In genomic region chr10:102999584-102999983, GRCm38 (mm10) we compare ENCODE assay signal across 21 mouse cellular contexts. TPM values are rescaled to one million over a fixed set of nuclear protein-coding genes. Genes with fewer than 3 reads are reported as not detected.
A peak's percentile ranks its signal among the peaks of the same experiment; 100 is the strongest.
DNase-seq lines count a peak whose midpoint lies in the region; ATAC-seq and TF ChIP-seq lines count a peak whose summit lies in the region.
"Had no signal": no experiment of that assay in that cellular context is flagged by ENCODE, and none has a peak within 500 bp of the region (broad histone marks: within the 10 kb centered on the region; RNA-seq: fewer than 3 reads in every experiment).

No protein-coding gene starts in this region.

- no peak overlapping the region for H3K4me3 ChIP-seq in heart, postnatal 0 days (ENCODE audit: low read depth, low read length)
- H3K4me3 ChIP-seq in heart, embryonic 12.5 days: no peak overlapping the region
- no peak overlapping the region for H3K4me3 ChIP-seq in lung, embryonic 14.5 days (ENCODE audit: low read depth, low read length)
- H3K4me3 ChIP-seq in stomach, postnatal 0 days (ENCODE audit: low read depth, low read length): no peak overlapping the region
- H3K4me3 ChIP-seq: embryonic facial prominence, embryonic 10.5 days; forebrain, embryonic 13.5 days had no signal

- CTCF ChIA-PET in Patski (lab: Charles Lee): interaction anchor here (0.8 to 1.6 kb wide), 4 partner anchors 9 to 21 kb away, joined by 3 to 4 read pairs (median 3); no protein-coding TSS in a partner anchor

- in situ Hi-C loops in Patski (cut with MboI; ENCODE audit: low pct_unique_long_range_greater_than_20kb): no loop called here

- TF ChIP-seq CTCF in heart, postnatal 0 days (IDR thresholded peaks at IDR 0.05; ENCODE audit: low read depth): peak; percentile 10
- peak; percentile 25; the same call in 1 of the 2 replicates for TF ChIP-seq CTCF in lung, embryonic 14.5 days (IDR thresholded peaks at IDR 0.05; ENCODE audit: low read depth)
- TF ChIP-seq CTCF in Patski (IDR thresholded peaks at IDR 0.05): peak; percentile 12
- peak; percentile 22 for TF ChIP-seq CTCF in stomach, postnatal 0 days (IDR thresholded peaks at IDR 0.05; ENCODE audit: low read depth)

- ATAC-seq in heart, postnatal 0 days (ENCODE audit: insufficient read depth, low read depth): no peak
- no peak for ATAC-seq in heart, embryonic 12.5 days (ENCODE audit: insufficient number of reproducible peaks, low FRiP score)
- ATAC-seq in lung, embryonic 14.5 days (ENCODE audit: insufficient read depth): no peak
- no peak for ATAC-seq in Patski
- ATAC-seq in stomach, postnatal 0 days (ENCODE audit: low FRiP score, low TSS enrichment): no peak
- ATAC-seq: forebrain, embryonic 13.5 days; intestine, embryonic 16.5 days had no signal

- H3K4me2 ChIP-seq in heart, postnatal 0 days (ENCODE audit: low read depth, low read length): no peak overlapping the region
- H3K4me2 ChIP-seq in heart, embryonic 12.5 days: no peak overlapping the region
- H3K4me2 ChIP-seq in lung, embryonic 14.5 days: no peak overlapping the region
- H3K4me2 ChIP-seq in stomach, postnatal 0 days (replicated peaks; ENCODE audit: low read depth): no peak overlapping the region
- H3K4me2 ChIP-seq: forebrain, embryonic 13.5 days; hindbrain, embryonic 14.5 days had no signal

- no peak for DNase-seq in heart, postnatal 0 days (ENCODE audit: low spot score)
- DNase-seq in lung, embryonic 14.5 days: peak; percentile 7
- DNase-seq in lung, adult 18-20 months: no peak
- no peak for DNase-seq in Patski (ENCODE audit: low read depth, low spot score)
- no peak for DNase-seq in stomach, postnatal 0 days (ENCODE audit: low spot score)
- DNase-seq in right cerebral cortex, adult 18-20 months: no peak
- DNase-seq: adrenal gland, adult 8-10 months; adrenal gland, postnatal 36 days; B cell, adult 2 months; cerebellum, adult 2 months; cerebellum, postnatal 10 days; gastrocnemius, postnatal 14 days; heart, postnatal 14 days had no signal

- no peak overlapping the region for H3K27ac ChIP-seq in heart, postnatal 0 days (ENCODE audit: low read depth)
- no peak overlapping the region for H3K27ac ChIP-seq in heart, embryonic 12.5 days (ENCODE audit: poor library complexity, severe bottlenecking)
- no peak overlapping the region for H3K27ac ChIP-seq in lung, embryonic 14.5 days (ENCODE audit: low read depth)
- H3K27ac ChIP-seq in stomach, postnatal 0 days (replicated peaks): no peak overlapping the region
- H3K27ac ChIP-seq: embryonic facial prominence, embryonic 10.5 days; forebrain, embryonic 13.5 days; hindbrain, embryonic 14.5 days had no signal

- H3K9ac ChIP-seq in heart, postnatal 0 days (replicated peaks; ENCODE audit: low read depth, low read length): no peak overlapping the region
- no peak overlapping the region for H3K9ac ChIP-seq in heart, embryonic 12.5 days
- H3K9ac ChIP-seq in lung, embryonic 14.5 days: no peak overlapping the region
- H3K9ac ChIP-seq in stomach, postnatal 0 days (ENCODE audit: low read length): no peak overlapping the region
- H3K9ac ChIP-seq: forebrain, embryonic 13.5 days; hindbrain, embryonic 14.5 days had no signal

- no peaks in the 10 kb centered on the region for H3K4me1 ChIP-seq in heart, postnatal 0 days (ENCODE audit: control insufficient read depth, insufficient read depth)
- no peaks in the 10 kb centered on the region for H3K4me1 ChIP-seq in heart, embryonic 12.5 days (replicated peaks)
- no peaks in the 10 kb centered on the region for H3K4me1 ChIP-seq in lung, embryonic 14.5 days (ENCODE audit: insufficient read depth)
- H3K4me1 ChIP-seq in stomach, postnatal 0 days (replicated peaks; ENCODE audit: control insufficient read depth, insufficient read depth): no peaks in the 10 kb centered on the region
- H3K4me1 ChIP-seq: embryonic facial prominence, embryonic 10.5 days; forebrain, embryonic 13.5 days had no signal

- H3K9me3 ChIP-seq in heart, postnatal 0 days (replicated peaks; ENCODE audit: control insufficient read depth, low read length): no peaks in the 10 kb centered on the region
- no peaks in the 10 kb centered on the region for H3K9me3 ChIP-seq in heart, embryonic 12.5 days (replicated peaks)
- H3K9me3 ChIP-seq in lung, embryonic 14.5 days (ENCODE audit: low read depth, low read length): no peaks in the 10 kb centered on the region
- H3K9me3 ChIP-seq in stomach, postnatal 0 days (ENCODE audit: control insufficient read depth, low read length): no peaks in the 10 kb centered on the region
- H3K9me3 ChIP-seq: embryonic facial prominence, embryonic 10.5 days; forebrain, embryonic 13.5 days had no signal

- no peak for TF ChIP-seq EP300 in heart, postnatal 0 days (IDR thresholded peaks at IDR 0.05; ENCODE audit: low read depth)
- TF ChIP-seq EP300 in stomach, postnatal 0 days (optimal IDR thresholded peaks at IDR 0.05): no peak

- POLR2A ChIA-PET in Patski (lab: Charles Lee): no interaction called here

- no peaks in the 10 kb centered on the region for H3K36me3 ChIP-seq in heart, postnatal 0 days (replicated peaks; ENCODE audit: control insufficient read depth, insufficient read depth, low read length)
- no peaks in the 10 kb centered on the region for H3K36me3 ChIP-seq in heart, embryonic 12.5 days
- H3K36me3 ChIP-seq in lung, embryonic 14.5 days (ENCODE audit: insufficient read depth): no peaks in the 10 kb centered on the region
- H3K36me3 ChIP-seq in stomach, postnatal 0 days (ENCODE audit: control insufficient read depth, insufficient read depth, low read length): no peaks in the 10 kb centered on the region
- H3K36me3 ChIP-seq: embryonic facial prominence, embryonic 10.5 days had no signal

- H3K27me3 ChIP-seq in heart, postnatal 0 days (ENCODE audit: control insufficient read depth, insufficient read depth, low read length): no peaks in the 10 kb centered on the region
- H3K27me3 ChIP-seq in heart, embryonic 12.5 days (replicated peaks): no peaks in the 10 kb centered on the region
- no peaks in the 10 kb centered on the region for H3K27me3 ChIP-seq in lung, embryonic 14.5 days (ENCODE audit: insufficient read depth, low read length)
- peaks cover 15% of the 10 kb centered on the region for H3K27me3 ChIP-seq in Patski
- no peaks in the 10 kb centered on the region for H3K27me3 ChIP-seq in stomach, postnatal 0 days (ENCODE audit: control insufficient read depth, insufficient read depth, low read length)
- H3K27me3 ChIP-seq: forebrain, embryonic 13.5 days had no signal

RNA-seq across cellular contexts. Expression of gene Alx1, which starts 30.4 kb away (rescaled TPM):
- total RNA-seq in heart, postnatal 0 days (2014; rRNA removed; ENCODE audit: low replicate concordance): not detected in 2 replicates
- 0.08 TPM in 1 of 2 replicates, not detected in the other for polyA plus RNA-seq in heart, postnatal 0 days (2015; fragmentation: Nextera tagmentation; extraction: Ambion mirVana)
- polyA plus RNA-seq in heart, embryonic 12.5 days (2016; fragmentation: Nextera tagmentation; extraction: Ambion mirVana): 0.46 and 1.1 TPM in 2 replicates
- 0.08 and 0.20 TPM in 2 replicates for polyA plus RNA-seq in lung, embryonic 14.5 days (2014; fragmentation: Nextera tagmentation; extraction: Ambion mirVana)
- not detected for polyA plus RNA-seq in Patski (2021)
- polyA plus RNA-seq in stomach, postnatal 0 days (2015; fragmentation: Nextera tagmentation; extraction: Ambion mirVana): not detected in 2 replicates
- total RNA-seq: adrenal gland, adult 8-10 months; adrenal gland, postnatal 36 days; gastrocnemius, postnatal 14 days; heart, adult 8-10 months; heart, postnatal 14 days; hematopoietic stem cell, adult 5-6 weeks; MEL had no signal
- polyA plus RNA-seq: cerebellum, adult 2 months; hindbrain, embryonic 14.5 days; intestine, embryonic 16.5 days had no signal
